Mouse (Mus musculus): ENCODE measurements around the gene Rasgrf1.

DNA sequence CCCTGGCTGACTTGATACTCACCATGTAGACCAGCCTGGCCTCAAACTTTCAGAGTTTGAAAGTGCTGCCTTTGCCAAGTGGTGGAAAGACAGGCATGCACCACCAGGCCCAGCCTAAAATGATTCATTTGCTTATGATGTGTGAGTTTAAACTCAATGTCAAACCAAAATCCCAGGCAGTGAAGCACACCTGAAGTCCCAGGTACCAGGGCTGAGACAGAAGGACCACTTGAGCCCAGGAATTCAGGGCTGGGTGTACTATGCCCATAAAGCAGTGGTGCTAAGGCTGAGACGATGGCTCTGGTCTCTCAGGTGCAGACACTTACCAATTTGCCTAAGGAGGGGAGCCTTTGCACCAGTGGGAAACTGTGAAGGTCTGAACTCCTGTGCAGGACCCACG is 125.5 kb downstream of the Rasgrf1 start:
- TF ChIP-seq CTCF (IDR thresholded peaks at IDR 0.05; ENCODE audit: low read depth, low read length) (no peak), TAL1 (conservative IDR thresholded peaks at IDR 0.05; ENCODE audit: low read depth, low read length) (no peak), POLR2AphosphoS5 (IDR thresholded peaks at IDR 0.05; ENCODE audit: insufficient replicate concordance, low read depth, low read length) (no peak), GATA1 (IDR thresholded peaks at IDR 0.05; ENCODE audit: borderline replicate concordance, low read length) (no peak)

Measured in G1E (cell line).